Mouse (Mus musculus): ENCODE results near the gene Vps16.

- TF ChIP-seq ZMIZ1 (IDR thresholded peaks at IDR 0.05; ENCODE audit: low read depth, low read length) (no peak), MEF2A (IDR thresholded peaks at IDR 0.05; ENCODE audit: extremely low read depth, insufficient replicate concordance, low read depth, low read length, poor library complexity, severe bottlenecking) (no peak), CTCF (IDR thresholded peaks at IDR 0.05 in 2 of 3, conservative IDR thresholded peaks at IDR 0.05 in 1 of 3; ENCODE audit: control insufficient read depth in 1 of 3, insufficient read depth in 1 of 3, low read depth in 2 of 3, low read length in 3 of 3, poor library complexity in 1 of 3, severe bottlenecking in 1 of 3) (no peak), BHLHE40 (IDR thresholded peaks at IDR 0.05; ENCODE audit: borderline replicate concordance, low read depth, low read length) (no peak), POLR2A (IDR thresholded peaks at IDR 0.05; ENCODE audit: control insufficient read depth in 1 of 2, insufficient read depth in 1 of 2, low read depth in 1 of 2, low read length in 2 of 2, poor library complexity in 1 of 2) (no peak), NELFE (IDR thresholded peaks at IDR 0.05; ENCODE audit: low read depth, low read length) (no peak), EP300 (IDR thresholded peaks at IDR 0.05; ENCODE audit: low read depth in 1 of 2, low read length in 2 of 2) (no peak), MAX (IDR thresholded peaks at IDR 0.05; ENCODE audit: low read length) (no peak), HCFC1 (IDR thresholded peaks at IDR 0.05; ENCODE audit: low read depth, low read length) (no peak), MAFK (IDR thresholded peaks at IDR 0.05; ENCODE audit: borderline replicate concordance, low read depth, low read length) (no peak), SIN3A (IDR thresholded peaks at IDR 0.05; ENCODE audit: low read length) (no peak)
Measured at GRCm38 (mm10) chr2:130453421-130453820, 29.3 kb downstream of the Vps16 start.

Data from MEL (cell line).